Mouse (Mus musculus) myocyte (in vitro differentiated cells): Measurements from ENCODE around the gene Ncoa5. TPM values are rescaled to one million over a fixed set of nuclear protein-coding genes. Genes with fewer than 3 reads are reported as not detected.

ENCODE experiments used
- H3K27me3 ChIP-seq: one replicate; pipeline ENCODE4 v1.6.1; 2011; ENCODE audit not compliant: control insufficient read depth, insufficient read depth, insufficient read length
- H3K36me3 ChIP-seq: one replicate; pipeline ENCODE4 v1.6.1; 2011; ENCODE audit not compliant: control insufficient read depth, insufficient read depth
- H3K4me2 ChIP-seq: one replicate; pipeline ENCODE4 v1.6.1; 2011; ENCODE audit warnings: low read depth, control low read depth
- H3K4me3 ChIP-seq: one replicate; pipeline ENCODE4 v1.5.1; 2011; ENCODE audit warnings: mild to moderate bottlenecking, control low read depth, moderate library complexity
- H3K79me2 ChIP-seq: one replicate; pipeline ENCODE4 v1.6.1; 2011; ENCODE audit not compliant: control insufficient read depth, insufficient read depth
- H3ac ChIP-seq: one replicate; pipeline ENCODE4 v1.6.1; 2011; ENCODE audit not compliant: control insufficient read depth, insufficient read length
- CEBPB ChIP-seq: IDR thresholded peaks from 2 replicates; pipeline ENCODE4 v1.6.1; 2011; ENCODE audit warnings: mild to moderate bottlenecking, moderate library complexity; ENCODE audit not compliant: poor library complexity, insufficient read depth, severe bottlenecking
- E2F4 ChIP-seq: IDR thresholded peaks from one replicate; pipeline ENCODE4 v1.6.1; 2011; ENCODE audit warnings: mild to moderate bottlenecking, control low read depth, moderate library complexity; ENCODE audit not compliant: insufficient read depth
- MAX ChIP-seq: IDR thresholded peaks from one replicate; pipeline ENCODE4 v1.6.1; 2011; ENCODE audit warnings: low read depth, mild to moderate bottlenecking, control low read depth
- MYOD1 ChIP-seq, 3 experiments: IDR thresholded peaks; one replicate each; pipeline ENCODE4 v1.6.1; 2011; ENCODE audit warnings: control low read depth in 2 of 3, low read depth in 2 of 3, mild to moderate bottlenecking in 2 of 3, moderate library complexity in 1 of 3; ENCODE audit not compliant: insufficient read length in 2 of 3, control insufficient read depth in 1 of 3
- MYOG ChIP-seq, 3 experiments: IDR thresholded peaks; one replicate each; pipeline ENCODE4 v1.6.1; 2011; ENCODE audit warnings: control low read depth in 2 of 3, low read depth in 2 of 3, mild to moderate bottlenecking in 2 of 3; ENCODE audit not compliant: insufficient read length in 2 of 3, control insufficient read depth in 1 of 3, insufficient read depth in 1 of 3
- POLR2A ChIP-seq: IDR thresholded peaks from one replicate; pipeline ENCODE4 v1.6.1; 2011; ENCODE audit warnings: low read depth, mild to moderate bottlenecking, control low read depth, moderate library complexity; ENCODE audit not compliant: insufficient read length
- POLR2AphosphoS2 ChIP-seq: IDR thresholded peaks from one replicate; pipeline ENCODE4 v1.6.1; 2011; ENCODE audit warnings: low read depth, control low read depth; ENCODE audit not compliant: insufficient read length
- REST ChIP-seq: IDR thresholded peaks from one replicate; pipeline ENCODE4 v1.6.1; 2011; ENCODE audit warnings: mild to moderate bottlenecking, control low read depth, moderate library complexity; ENCODE audit not compliant: insufficient read depth, insufficient read length
- SRF ChIP-seq: IDR thresholded peaks from one replicate; pipeline ENCODE4 v1.6.1; 2011; ENCODE audit warnings: low read depth; ENCODE audit not compliant: control insufficient read depth, insufficient read length
- TCF12 ChIP-seq: IDR thresholded peaks from one replicate; pipeline ENCODE4 v1.6.1; 2011; ENCODE audit warnings: mild to moderate bottlenecking, control low read depth; ENCODE audit not compliant: poor library complexity, insufficient read depth, severe bottlenecking
- TCF3 ChIP-seq: IDR thresholded peaks from one replicate; pipeline ENCODE4 v1.6.1; 2011; ENCODE audit warnings: low read depth, control low read depth; ENCODE audit not compliant: insufficient read length
- USF1 ChIP-seq: IDR thresholded peaks from one replicate; pipeline ENCODE4 v1.6.1; 2011; ENCODE audit warnings: low read depth, mild to moderate bottlenecking, control low read depth, moderate library complexity
- polyA plus RNA-seq: library from polyadenylated mRNA; unstranded; fragments of >200 nt; fragmentation: generic; extraction: Trizol; gene quantifications from one replicate; pipeline ENCODE4 v1.2.1, GENCODE M21; 2012; ENCODE audit warnings: missing spikeins

Ncoa5 gene
- polyA plus RNA-seq, 1 experiment, result 24.0 TPM

DNA sequence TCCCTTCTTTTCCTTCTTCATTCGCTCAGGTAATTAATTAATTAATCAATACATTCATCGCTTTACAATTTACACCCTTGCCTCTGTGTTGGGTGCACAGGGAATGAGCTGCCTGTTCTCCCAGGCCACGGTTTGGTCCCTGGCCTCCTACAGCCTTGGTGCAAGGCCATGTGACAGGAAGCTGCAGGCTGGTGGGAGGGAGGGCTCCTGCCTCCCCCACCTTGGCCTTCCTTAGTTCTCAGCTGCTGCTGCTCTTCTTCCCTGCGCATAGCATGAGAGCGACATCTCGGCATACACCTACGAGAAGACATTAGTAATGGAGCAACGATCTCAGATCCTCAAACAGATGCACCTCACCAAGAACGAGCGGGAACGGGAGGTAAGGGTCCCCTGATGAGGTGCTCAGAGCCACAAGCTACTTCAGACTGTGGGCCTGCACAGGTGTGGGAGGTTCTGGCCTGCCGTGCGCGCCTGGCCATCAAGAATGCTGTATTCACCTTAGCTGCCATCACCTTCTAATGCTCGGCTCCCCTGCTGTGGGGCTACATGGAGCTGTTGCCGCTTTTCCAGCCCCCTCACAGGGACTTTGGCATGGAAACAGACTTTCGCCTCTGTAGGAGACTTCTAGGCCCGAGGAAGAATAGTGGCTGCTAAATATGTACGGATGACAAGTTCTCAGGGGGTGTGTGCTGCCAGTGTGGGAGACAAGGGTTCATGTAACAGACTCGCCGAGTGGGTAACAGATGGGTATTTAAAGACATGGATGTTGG, 39.8 kb downstream of the Ncoa5 start:
- H3K27me3 ChIP-seq, result peaks cover 22% of the 10 kb centered on the region

GRCm38 (mm10) chr2:164994156-164994555, 40.5 kb downstream of the Ncoa5 start:
- H3K79me2 ChIP-seq, result no peaks in the 10 kb centered on the region
- H3K27me3 ChIP-seq, result peaks cover 29% of the 10 kb centered on the region
- H3K36me3 ChIP-seq, result no peaks in the 10 kb centered on the region
- H3K4me2 ChIP-seq, result no peak overlapping the region
- no peak overlapping the region for H3K4me3 ChIP-seq
- TF ChIP-seq TCF12 (no peak), MYOD1 (IDR thresholded peaks at IDR 0.05; ENCODE audit: control insufficient read depth in 1 of 3, insufficient read length in 2 of 3, low read depth in 2 of 3) (no peak), REST (no peak)
- H3ac ChIP-seq, result no peak overlapping the region

More for the DNA sequence above, 39.8 kb downstream of the Ncoa5 start:
- H3K4me2 ChIP-seq, result no peak overlapping the region
- no peak overlapping the region for H3ac ChIP-seq
- TF ChIP-seq TCF12 (no peak), E2F4 (no peak), TCF3 (no peak), POLR2AphosphoS2 (no peak), CEBPB (no peak), MYOG (IDR thresholded peaks at IDR 0.05; ENCODE audit: control insufficient read depth in 1 of 3, insufficient read depth in 1 of 3, insufficient read length in 2 of 3, low read depth in 2 of 3) (no peak), USF1 (no peak), MAX (no peak), POLR2A (no peak), MYOD1 (IDR thresholded peaks at IDR 0.05; ENCODE audit: control insufficient read depth in 1 of 3, insufficient read length in 2 of 3, low read depth in 2 of 3) (no peak), REST (no peak), SRF (no peak)
- H3K36me3 ChIP-seq, result no peaks in the 10 kb centered on the region
- H3K4me3 ChIP-seq, result no peak overlapping the region
- H3K79me2 ChIP-seq, result no peaks in the 10 kb centered on the region

DNA sequence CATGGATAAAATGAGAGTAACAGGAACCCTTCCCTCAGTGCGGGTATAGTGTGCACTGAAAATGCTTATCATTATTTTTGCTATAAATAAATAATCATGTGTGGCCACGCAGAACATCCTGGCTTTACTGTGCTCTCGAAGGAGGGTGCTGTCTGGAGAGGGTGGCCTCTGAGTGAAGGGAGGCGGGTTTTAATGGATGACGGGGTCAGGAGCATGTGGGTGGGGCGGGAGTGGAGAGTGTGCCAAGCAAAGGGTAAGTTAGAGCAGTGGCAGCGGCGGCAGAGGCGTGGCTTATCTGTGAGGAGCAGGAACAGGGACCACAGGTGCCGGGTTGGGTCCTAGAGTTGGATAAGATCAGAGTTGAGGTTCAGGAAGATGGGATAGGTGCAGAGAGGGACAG, 42.9 kb downstream of the Ncoa5 start:
- TF ChIP-seq CEBPB (no peak), E2F4 (no peak), SRF (no peak), REST (no peak), POLR2A (no peak), MYOD1 (IDR thresholded peaks at IDR 0.05; ENCODE audit: control insufficient read depth in 1 of 3, insufficient read length in 2 of 3, low read depth in 2 of 3) (no peak), MYOG (IDR thresholded peaks at IDR 0.05; ENCODE audit: control insufficient read depth in 1 of 3, insufficient read depth in 1 of 3, insufficient read length in 2 of 3, low read depth in 2 of 3) (no peak), TCF3 (no peak), TCF12 (no peak), MAX (no peak), USF1 (no peak), POLR2AphosphoS2 (no peak)
- no peaks in the 10 kb centered on the region for H3K79me2 ChIP-seq
- no peak overlapping the region for H3ac ChIP-seq
- no peak overlapping the region for H3K4me2 ChIP-seq
- peaks cover 52% of the 10 kb centered on the region for H3K27me3 ChIP-seq
- no peak overlapping the region for H3K4me3 ChIP-seq
- H3K36me3 ChIP-seq, result no peaks in the 10 kb centered on the region

GRCm38 (mm10) chr2:164991111-164991510, 43.6 kb downstream of the Ncoa5 start:
- TF ChIP-seq MAX, result no peak
- no peak for TF ChIP-seq USF1
- no peak for TF ChIP-seq E2F4
- TF ChIP-seq MYOD1 (IDR thresholded peaks at IDR 0.05; ENCODE audit: control insufficient read depth in 1 of 3, insufficient read length in 2 of 3, low read depth in 2 of 3), result no peak
- TF ChIP-seq MYOG (IDR thresholded peaks at IDR 0.05; ENCODE audit: control insufficient read depth in 1 of 3, insufficient read depth in 1 of 3, insufficient read length in 2 of 3, low read depth in 2 of 3), result no peak
- TF ChIP-seq REST, result no peak
- no peak for TF ChIP-seq TCF3
- no peak for TF ChIP-seq POLR2AphosphoS2
- TF ChIP-seq SRF, result no peak
- TF ChIP-seq POLR2A, result no peak
- no peak for TF ChIP-seq CEBPB
- no peak for TF ChIP-seq TCF12
- Histone ChIP-seq H3K36me3 (no peaks in the 10 kb centered on the region), H3K79me2 (no peaks in the 10 kb centered on the region), H3K4me3 (no peak overlapping the region), H3K4me2 (no peak overlapping the region), H3ac (no peak overlapping the region), H3K27me3 (peaks cover 59% of the 10 kb centered on the region)

DNA sequence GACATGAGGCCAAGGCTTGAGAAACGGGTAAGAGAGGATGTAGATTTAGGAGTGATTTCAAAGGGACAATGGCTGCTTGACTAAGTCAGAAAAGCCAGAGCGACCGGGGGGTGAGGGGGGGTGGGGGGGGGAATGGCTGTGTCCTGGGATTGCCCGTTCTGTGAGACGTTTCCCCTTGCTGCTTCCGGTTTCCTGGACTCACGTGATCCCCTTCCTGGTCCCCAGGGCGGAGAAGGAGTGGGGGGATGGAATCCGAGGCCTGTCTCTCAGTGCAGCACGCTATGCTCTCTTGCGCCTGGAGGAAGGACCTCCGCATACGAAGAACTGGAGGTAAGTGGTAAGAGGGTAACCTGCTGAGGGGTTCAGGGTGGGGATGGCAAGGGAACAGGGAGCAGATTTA, 45.9 kb downstream of the Ncoa5 start:
- Histone ChIP-seq H3K4me2 (no peak overlapping the region), H3K27me3 (peaks cover 61% of the 10 kb centered on the region), H3K36me3 (no peaks in the 10 kb centered on the region), H3K4me3 (no peak overlapping the region), H3K79me2 (no peaks in the 10 kb centered on the region), H3ac (no peak overlapping the region)
- TF ChIP-seq MAX (no peak), MYOG (IDR thresholded peaks at IDR 0.05; ENCODE audit: control insufficient read depth in 1 of 3, insufficient read depth in 1 of 3, insufficient read length in 2 of 3, low read depth in 2 of 3) (no peak), POLR2AphosphoS2 (no peak)
